20 mouse cellular contexts compared by ENCODE assay signal in the genomic region with DNA sequence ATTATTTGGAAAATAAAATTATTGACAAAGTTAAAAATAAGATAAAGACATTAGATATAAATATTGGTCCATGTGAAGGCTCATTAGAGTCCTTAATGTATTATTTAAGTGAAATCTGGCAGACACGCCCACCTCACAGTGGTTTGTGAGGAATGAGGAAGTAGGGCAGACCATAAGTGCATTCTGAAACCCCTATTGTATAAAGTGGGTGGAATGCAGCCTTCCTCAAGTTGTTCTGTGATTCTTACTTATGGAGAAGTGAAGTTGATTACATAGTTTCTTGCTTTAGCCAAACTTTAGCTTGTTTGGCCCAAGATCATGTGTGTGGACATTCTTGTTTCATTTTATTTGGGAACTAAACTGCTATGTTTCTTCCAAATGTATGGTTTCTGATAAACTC.
A peak's percentile ranks its signal among the peaks of the same experiment; 100 is the strongest.
DNase-seq lines count a peak whose midpoint lies in the region; ATAC-seq and TF ChIP-seq lines count a peak whose summit lies in the region.
"Had no signal": no experiment of that assay in that cellular context is flagged by ENCODE, and none has a peak within 500 bp of the region (broad histone marks: within the 10 kb centered on the region; RNA-seq: fewer than 3 reads in every experiment).

No protein-coding gene starts in this region.

- H3K4me3 ChIP-seq in lung, postnatal 0 days (ENCODE audit: low read depth, low read length), result no peak overlapping the region
- H3K4me3 ChIP-seq in intestine, embryonic 16.5 days (ENCODE audit: low read length), result no peak overlapping the region
- H3K4me3 ChIP-seq: midbrain, embryonic 13.5 days; myocyte; neural tube, embryonic 15.5 days had no signal

- H3K9me3 ChIP-seq in lung, postnatal 0 days (ENCODE audit: low read length), result no peaks in the 10 kb centered on the region
- H3K9me3 ChIP-seq in intestine, embryonic 16.5 days (ENCODE audit: control insufficient read depth, low read length), result no peaks in the 10 kb centered on the region
- H3K9me3 ChIP-seq: midbrain, embryonic 13.5 days; neural tube, embryonic 15.5 days had no signal

- intact Hi-C loops in left cerebral cortex, postnatal 4 days (cut with DNase I), result loop anchor here (5.0 kb wide), 1 partner anchor 110 kb away; no protein-coding TSS in a partner anchor

- no peaks in the 10 kb centered on the region for H3K27me3 ChIP-seq in lung, postnatal 0 days (replicated peaks; ENCODE audit: insufficient read depth, low read length)
- no peaks in the 10 kb centered on the region for H3K27me3 ChIP-seq in intestine, embryonic 16.5 days (replicated peaks; ENCODE audit: control insufficient read depth, insufficient read depth, low read length)
- H3K27me3 ChIP-seq: midbrain, embryonic 13.5 days; neural tube, embryonic 15.5 days had no signal

- WGBS in lung, postnatal 0 days, result 54% methylated on average over 1 of the region's 1 CpGs
- 70% methylated on average over 1 of the region's 1 CpGs for WGBS in intestine, embryonic 16.5 days

- peak; percentile 79 for DNase-seq in lung, postnatal 0 days (ENCODE audit: low spot score)
- no peak for DNase-seq in lung, postnatal 10 days
- DNase-seq in NIH3T3 (ENCODE audit: low read depth), result peak; percentile 55
- no peak for DNase-seq in left cerebral cortex, postnatal 4 days
- no peak for DNase-seq in cerebellum, postnatal 36 days
- DNase-seq: adrenal gland, postnatal 36 days; cerebellum, adult 9-11 months; heart, adult 18-20 months; kidney, postnatal 4 days; retina, postnatal 1 day; right cerebral cortex, postnatal 4 days had no signal

- TF ChIP-seq CTCF in lung, postnatal 0 days (IDR thresholded peaks at IDR 0.05), result no peak

- H3K36me3 ChIP-seq in lung, postnatal 0 days (ENCODE audit: insufficient read depth, low read length), result no peaks in the 10 kb centered on the region
- H3K36me3 ChIP-seq in intestine, embryonic 16.5 days (ENCODE audit: control insufficient read depth, insufficient read depth, low read length), result no peaks in the 10 kb centered on the region
- H3K36me3 ChIP-seq: neural tube, embryonic 15.5 days had no signal

- no peak overlapping the region for H3K4me2 ChIP-seq in lung, postnatal 0 days (replicated peaks; ENCODE audit: low read depth, low read length)
- no peak overlapping the region for H3K4me2 ChIP-seq in intestine, embryonic 16.5 days (ENCODE audit: low read depth, low read length)
- H3K4me2 ChIP-seq: midbrain, embryonic 13.5 days; neural tube, embryonic 15.5 days had no signal

- ATAC-seq in lung, postnatal 0 days, result peak; percentile 62
- ATAC-seq in hematopoietic stem cell, adult 5-6 weeks (replicated peaks in 1 of 2; ENCODE audit: insufficient read depth in 1 of 2, low FRiP score in 2 of 2, low TSS enrichment in 1 of 2, low read depth in 1 of 2, poor library complexity in 2 of 2, severe bottlenecking in 2 of 2), result peak; percentile 91 to 95
- no peak for ATAC-seq in intestine, embryonic 16.5 days
- ATAC-seq: CD4-positive, CD25-positive, alpha-beta regulatory T cell, adult 4 months; forebrain, embryonic 16.5 days; inflammation-experienced regulatory T-cells, adult 6 months; midbrain, embryonic 13.5 days had no signal

- no peak overlapping the region for H3K9ac ChIP-seq in lung, postnatal 0 days (replicated peaks; ENCODE audit: low read depth)
- H3K9ac ChIP-seq in intestine, embryonic 16.5 days (ENCODE audit: low read depth, low read length), result no peak overlapping the region
- H3K9ac ChIP-seq: midbrain, embryonic 13.5 days; neural tube, embryonic 15.5 days had no signal

- H3K4me1 ChIP-seq in lung, postnatal 0 days (ENCODE audit: insufficient read depth, low read depth, low read length), result no peaks in the 10 kb centered on the region
- no peaks in the 10 kb centered on the region for H3K4me1 ChIP-seq in intestine, embryonic 16.5 days (ENCODE audit: control insufficient read depth, insufficient read depth, low read length)
- H3K4me1 ChIP-seq: midbrain, embryonic 13.5 days had no signal

- no peak overlapping the region for H3K27ac ChIP-seq in lung, postnatal 0 days (ENCODE audit: low read length)
- no peak overlapping the region for H3K27ac ChIP-seq in intestine, embryonic 16.5 days (ENCODE audit: low read length)
- H3K27ac ChIP-seq: macrophage; midbrain, embryonic 13.5 days; neural tube, embryonic 15.5 days had no signal

- peak; percentile 46 for TF ChIP-seq EP300 in lung, postnatal 0 days (IDR thresholded peaks at IDR 0.05)

Comparison
In these comparisons a context has a peak if more than half of its experiments do, and no peak if none do; other contexts are left out.
1. DNase-seq: peak in lung, postnatal 0 days (single experiment) and NIH3T3 (single experiment); none in lung, postnatal 10 days (single experiment), left cerebral cortex, postnatal 4 days (single experiment) and cerebellum, postnatal 36 days (0 of 2).